Mouse (Mus musculus) heart, adult 11 months (tissue): ENCODE measurements around the gene Mgst2.
A peak's percentile ranks its signal among the peaks of the same experiment; 100 is the strongest.

Experiments
- DNase-seq: peaks from one replicate; pipeline ENCODE4 v3.0.0; 2022

The Mgst2 gene

DNA sequence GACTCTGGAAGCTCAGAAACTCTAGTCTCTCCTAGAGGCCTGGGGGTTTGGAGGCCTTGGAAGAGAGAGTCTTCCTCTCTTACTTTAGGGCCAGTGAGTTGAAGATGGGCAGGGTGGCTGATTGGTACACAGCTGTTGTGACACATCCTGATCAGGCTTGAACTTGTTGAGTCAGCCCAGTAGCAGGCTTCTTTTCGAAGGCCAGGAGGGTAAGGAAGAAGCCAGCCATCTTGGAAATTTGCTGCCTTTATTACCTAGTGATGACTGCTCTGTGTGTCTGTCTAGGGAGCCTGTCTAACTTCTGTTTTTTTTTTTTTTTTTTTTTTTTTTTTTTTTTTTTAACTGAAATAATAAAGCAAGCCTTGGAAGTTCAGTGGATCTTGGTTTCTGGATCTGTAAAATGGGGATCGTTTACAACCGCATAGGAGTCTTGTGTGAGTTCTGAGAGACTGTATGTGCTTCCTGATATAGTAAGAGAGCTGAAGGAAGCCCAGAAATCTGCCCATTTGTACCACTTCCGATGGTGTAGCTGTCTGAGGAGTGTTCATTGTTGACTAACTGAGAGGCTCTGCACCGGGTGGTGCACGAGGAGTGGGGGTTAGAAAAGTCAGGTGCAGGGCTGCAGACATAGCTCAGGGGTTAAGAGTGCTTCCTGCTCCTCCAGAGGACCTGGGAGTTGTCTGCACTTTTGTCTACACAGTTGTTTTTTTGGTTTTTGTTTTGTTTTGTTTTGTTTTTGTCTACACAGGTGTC lies 5.7 kb upstream of the Mgst2 start:
- DNase-seq = peak; percentile 62

DNA sequence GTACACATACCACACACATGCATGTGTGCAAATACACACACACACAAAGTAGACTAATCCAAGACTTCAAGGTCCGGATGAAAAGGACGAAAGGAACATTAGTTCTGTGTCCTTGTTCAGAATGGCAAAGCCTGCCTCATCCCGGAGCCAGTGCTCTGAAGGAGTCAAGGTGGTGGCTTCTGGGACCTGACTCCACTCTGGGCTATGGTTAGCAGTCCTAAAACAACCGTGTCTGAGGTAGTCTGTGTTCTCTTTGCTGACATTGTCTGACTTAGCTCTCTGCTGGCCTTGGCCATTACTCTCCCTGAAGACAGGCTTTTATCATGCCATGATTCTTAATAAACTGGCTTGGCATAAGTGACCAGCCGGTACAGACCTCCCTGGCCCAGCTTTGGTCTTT lies 745 bp upstream of the Mgst2 start:
- DNase-seq = peak; percentile 54

- DNase-seq = peak; percentile 77
These were observed 689 bp downstream of the Mgst2 start for GRCm38 (mm10) chr3:51660821-51661276.

DNA sequence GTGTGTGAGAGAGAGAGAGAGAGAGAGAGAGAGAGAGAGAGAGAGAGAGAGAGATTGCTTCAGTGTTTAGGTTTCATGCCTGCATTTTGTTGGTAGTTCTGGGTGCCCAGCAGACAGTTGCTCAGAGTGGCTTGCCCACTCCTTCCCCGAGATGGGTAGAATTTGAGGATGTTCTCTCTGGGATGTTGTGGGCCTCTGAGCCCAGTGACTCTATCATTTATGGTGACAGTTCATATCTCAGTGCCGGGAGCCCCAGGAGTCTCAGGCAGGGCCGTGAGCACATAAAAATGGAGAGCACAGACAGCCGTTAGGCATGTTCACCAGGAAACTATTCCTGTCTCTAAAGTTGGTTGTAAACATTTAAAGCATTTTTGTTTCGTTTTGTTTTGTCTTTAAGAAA lies 1.2 kb downstream of the Mgst2 start:
- no peak for DNase-seq

DNA sequence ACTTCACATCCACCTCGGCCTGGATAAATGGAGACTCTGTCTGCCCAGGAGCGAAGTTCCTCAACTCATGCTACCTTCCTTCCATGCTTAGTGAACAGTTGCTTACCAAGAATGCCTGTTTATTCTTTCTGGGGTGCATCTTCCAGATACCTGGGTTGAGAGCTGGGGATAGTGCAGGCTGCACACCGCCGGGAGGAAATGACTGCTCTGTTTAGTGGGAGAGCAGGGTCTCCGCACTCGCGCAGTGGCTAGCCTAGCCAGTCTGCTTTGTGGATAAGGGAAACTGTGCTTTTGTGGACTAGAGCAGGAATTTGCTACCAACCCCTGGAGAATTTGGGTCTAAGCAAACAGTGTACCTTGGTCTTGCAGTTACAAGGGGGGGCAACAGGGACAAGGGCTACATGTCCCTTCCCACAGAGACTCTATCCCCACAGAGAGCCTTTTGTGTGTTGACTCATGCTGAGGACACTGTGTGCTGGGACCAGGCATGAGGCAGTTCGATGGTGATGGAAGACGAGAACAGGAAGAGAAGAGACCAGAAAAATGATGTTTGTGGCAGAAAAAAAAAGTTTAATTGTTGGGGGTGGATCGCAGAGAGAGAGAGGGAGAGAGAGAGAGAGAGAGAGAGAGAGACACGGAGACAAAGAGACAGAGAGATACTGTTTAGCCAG lies 1.9 kb downstream of the Mgst2 start:
- DNase-seq = no peak

- no peak for DNase-seq
These were observed 2.4 kb downstream of the Mgst2 start for GRCm38 (mm10) chr3:51662557-51662956.

GRCm38 (mm10) chr3:51668607-51669006 lies 8.4 kb downstream of the Mgst2 start:
- DNase-seq = no peak

DNA sequence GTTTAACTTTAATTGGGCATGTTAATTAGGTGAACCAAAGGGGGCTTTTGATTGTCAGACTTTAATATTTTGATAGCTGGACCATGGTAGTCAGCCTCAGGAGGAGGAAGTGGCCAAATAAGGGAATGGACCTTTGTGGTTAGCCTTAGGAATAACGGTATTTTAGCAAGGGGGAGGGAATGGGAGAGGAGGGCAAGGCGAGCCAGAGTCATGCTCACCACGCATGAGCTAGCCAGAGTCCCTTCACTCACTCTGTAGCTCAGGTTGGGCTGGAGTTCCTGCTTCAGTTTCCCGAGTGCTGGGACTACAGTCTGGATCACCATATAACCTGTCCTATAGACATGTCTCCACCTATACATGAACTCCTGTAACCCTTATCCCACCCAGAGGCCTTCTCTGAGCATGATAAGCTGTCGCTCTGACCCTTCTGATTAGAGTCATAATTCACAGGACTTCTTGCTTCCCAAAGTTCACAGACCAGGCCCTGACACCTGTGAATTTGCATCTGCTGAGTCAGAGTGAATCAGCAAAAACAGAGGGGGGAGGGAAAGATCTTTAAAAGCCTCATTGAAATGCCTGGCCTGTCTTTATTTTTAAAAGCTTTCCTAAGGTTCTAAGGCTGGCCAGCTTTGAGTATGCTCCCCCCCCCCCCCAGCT lies 10.4 kb downstream of the Mgst2 start:
- no peak for DNase-seq

DNA sequence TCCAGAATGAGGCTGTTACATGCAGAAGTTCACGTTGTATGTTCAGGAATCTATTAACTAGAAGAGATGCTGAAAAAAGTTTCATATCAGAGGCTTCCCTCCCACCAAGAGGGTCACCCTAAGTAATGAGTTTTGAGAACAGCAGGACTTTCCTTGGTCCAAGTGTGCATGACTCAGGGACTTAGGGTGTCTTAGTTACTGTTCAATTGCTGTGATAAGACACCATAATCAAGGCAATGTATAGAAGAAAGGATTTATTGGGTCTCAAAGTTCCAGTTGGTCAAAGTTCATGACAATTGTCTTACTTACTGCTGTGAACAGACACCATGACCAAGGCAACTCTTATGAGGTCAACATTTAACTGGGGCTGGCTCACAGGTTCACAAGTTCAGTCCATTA lies 10.9 kb downstream of the Mgst2 start:
- no peak for DNase-seq

GRCm38 (mm10) chr3:51672631-51673030 lies 12.5 kb downstream of the Mgst2 start:
- DNase-seq = no peak

DNA sequence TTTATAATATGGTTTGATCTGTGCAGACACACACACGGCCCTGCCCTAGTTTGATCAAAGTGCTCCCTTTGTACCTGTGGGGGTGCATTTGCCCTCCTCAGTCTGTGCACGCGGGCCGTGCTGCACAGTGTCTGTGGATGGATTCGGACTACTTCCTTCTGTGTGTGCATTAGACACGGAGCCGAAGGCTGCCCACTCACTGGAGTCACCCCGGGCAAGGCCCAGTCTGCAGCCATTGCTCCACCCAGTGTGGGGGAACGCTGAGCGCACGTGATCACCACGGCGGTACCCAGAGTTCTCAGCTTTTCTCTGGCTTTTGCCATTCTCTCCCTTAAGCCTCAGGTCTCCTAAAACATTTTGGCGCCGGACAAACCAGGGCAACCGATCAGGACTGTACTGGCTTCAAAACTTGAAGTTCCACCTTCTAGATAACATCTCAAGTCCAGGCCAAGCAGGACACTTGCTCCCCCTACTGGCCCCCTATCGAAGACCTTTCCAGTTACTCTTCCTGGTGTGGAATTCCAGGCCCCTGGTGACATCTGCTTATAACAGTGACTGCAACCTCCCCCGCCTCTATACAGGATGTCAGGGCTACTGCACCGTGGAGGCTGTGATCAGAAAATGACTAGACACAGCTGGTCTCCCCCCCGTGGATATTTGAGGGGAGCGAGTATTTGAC lies 13.4 kb downstream of the Mgst2 start:
- peak; percentile 89 for DNase-seq

DNA sequence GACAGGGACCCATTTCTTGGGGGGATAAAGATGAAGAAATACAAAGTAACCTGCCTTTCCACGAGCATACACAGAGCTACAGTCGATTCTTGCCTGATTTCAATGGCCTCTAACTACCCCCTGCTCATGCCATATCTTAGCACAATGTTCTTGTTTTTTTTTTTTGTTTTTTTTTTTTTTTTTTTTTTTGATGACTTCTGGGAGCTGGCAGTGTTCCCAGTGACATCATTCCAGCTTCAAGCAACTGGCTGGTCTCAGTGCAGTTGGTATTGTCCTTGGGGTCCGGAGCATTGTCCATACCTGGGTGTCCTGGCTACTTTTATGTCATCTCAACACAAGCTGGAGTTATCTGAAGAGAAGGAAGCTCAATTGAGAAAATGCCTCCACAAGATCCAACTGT lies 14.8 kb downstream of the Mgst2 start:
- DNase-seq = no peak

DNA sequence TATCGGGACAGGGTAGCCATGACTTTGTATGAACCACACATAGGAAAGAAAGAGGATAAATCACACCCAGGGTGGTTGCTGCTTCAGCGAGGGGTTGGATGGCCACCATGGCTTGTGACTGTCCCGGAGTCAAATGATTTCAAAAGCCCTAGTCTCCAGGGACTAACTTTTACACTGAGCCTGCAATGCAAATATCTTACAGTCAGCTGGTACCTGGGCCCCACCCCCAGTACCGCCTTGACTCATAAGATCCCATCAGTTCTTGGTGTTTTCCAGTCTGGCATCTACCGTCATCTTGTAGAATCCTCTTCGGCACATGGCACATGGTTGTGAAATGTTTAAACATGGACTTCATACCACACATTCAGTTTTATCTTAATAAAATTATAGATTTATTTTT lies 25.4 kb downstream of the Mgst2 start:
- DNase-seq = no peak

DNA sequence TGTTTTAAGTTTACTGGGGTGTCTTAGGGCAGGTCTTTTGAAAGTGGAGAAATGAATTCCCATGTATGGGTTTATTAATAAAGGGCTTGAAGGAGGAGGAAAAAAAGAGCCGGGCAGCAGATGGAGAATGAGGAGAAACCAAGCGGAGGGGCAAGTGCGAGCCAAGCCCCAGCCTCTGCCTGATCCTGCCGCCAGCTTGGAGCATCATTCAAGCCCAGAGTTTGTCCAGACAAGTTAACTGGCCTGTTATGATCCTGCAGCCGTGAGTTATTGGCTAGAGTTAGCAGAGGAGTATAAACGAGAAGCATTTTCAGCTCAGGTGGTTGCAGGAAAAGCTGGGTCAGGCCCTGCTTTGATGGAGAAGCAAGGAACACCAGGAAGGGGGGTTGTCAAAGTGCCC lies 26.2 kb downstream of the Mgst2 start:
- DNase-seq = no peak

DNA sequence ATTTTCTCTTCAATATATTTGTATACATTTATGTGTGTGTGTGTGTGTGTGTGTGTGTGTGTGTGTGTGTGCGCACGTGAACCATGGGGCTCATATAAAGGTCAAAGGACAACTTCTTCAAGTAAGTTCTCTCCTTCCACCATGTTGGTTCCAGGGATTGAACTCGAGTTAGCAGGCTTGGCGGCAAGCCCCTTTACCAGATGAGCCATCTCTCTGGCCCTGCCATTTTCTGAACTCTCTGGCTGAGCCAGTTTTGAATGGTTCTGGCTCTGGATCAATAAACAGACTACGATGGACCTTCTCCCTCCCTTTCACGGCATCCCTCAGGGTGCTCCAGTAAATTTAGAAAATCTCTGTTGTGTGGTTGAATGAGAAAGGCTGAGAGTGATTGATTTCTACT lies 26.6 kb downstream of the Mgst2 start:
- no peak for DNase-seq

DNA sequence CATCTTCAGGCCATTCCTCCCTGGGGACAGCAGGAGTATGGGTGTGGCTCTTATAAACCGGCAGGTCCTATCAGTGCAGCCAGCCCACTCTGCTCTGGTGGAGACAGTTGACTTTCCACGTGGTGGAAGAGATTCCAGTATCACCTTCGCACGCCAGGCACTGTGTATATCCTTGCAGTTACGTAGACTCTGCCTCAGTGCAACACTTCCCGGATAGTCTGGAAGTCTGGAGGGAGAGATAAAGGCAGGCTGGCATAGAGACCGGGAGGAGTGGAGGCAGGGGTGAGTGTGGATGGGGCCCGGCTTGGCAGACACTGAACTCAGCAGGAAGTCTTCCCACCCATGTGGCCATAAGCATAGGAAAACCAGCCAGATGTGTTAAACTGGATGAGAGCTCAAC lies 28.6 kb downstream of the Mgst2 start:
- DNase-seq = no peak

- no peak for DNase-seq
These were observed 33.0 kb downstream of the Mgst2 start for GRCm38 (mm10) chr3:51693196-51693595.

DNA sequence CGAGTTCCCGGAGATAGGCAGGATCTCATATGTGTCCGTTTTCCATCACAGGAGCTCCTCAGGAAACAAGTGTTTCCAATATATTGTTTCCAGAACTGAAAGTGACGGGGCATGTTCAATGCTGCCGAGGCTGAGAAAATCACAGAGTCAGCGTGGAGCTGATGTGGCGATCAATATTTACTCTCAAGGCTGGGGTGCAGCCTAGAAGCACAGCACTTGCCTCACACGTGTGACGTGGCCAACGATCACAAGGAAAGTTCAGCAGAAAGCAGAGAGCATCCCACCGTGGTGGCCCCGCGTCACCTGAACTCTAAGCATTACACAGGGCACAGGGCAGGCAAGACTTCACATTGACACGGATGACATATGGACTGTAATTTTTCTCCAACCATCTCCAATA lies 34.4 kb downstream of the Mgst2 start:
- DNase-seq = no peak

DNA sequence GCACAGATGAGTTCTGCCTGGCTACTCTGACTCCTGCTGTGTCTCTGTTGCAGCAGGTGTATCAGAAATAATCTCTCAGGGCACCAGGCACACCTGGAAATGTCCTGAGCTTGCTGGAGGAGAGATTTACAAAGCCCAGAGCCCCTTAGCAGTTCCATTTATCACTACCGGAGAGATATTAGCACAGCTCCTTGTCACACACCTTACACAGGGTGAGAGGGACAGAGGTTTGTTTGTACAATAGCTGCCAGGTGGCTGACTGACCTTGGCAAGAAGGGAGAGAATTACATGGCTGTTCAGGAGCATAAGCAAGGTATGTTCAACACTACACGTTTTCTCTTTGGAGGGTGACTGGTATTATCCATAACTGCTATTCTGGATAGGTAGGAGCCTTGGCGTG lies 35.6 kb downstream of the Mgst2 start:
- DNase-seq = no peak

DNA sequence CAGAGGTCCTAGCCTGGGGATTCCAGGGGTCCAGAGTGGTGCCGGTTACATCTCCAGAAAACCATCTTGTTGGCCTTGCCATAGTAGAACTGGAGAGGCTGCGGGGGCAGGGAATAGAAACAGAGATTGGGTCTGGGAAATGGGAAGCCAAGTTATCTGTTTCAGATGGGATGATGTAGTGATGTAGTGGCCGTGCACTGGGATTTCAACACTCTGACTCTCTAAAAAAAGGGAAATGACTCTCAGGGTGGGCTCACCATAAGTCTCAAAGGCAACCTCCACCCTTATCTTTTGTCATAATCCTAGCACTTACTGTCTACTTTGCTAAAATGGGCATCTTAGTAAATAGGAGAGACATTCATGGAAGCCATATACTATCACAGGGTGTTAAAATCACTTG lies 37.8 kb downstream of the Mgst2 start:
- no peak for DNase-seq

DNA sequence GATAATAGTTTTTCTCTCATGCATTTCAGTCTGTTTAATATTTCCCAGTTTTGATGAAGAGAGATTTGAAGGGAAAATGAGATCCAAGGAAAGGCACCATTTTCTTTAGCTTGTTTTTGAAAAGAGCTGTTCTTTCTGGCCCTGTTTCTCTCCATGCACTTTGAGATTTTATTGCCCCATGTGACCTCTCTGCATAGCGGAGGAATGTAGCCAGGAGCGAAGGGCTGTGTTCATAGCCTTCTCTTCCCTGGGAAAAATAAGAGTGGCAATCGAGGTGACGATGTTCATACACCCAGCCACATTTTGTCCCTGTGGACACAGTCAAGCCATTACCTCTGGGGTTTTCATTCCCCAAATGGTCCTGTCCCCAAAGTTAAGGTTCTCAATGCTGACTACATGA lies 40.0 kb downstream of the Mgst2 start:
- no peak for DNase-seq

DNA sequence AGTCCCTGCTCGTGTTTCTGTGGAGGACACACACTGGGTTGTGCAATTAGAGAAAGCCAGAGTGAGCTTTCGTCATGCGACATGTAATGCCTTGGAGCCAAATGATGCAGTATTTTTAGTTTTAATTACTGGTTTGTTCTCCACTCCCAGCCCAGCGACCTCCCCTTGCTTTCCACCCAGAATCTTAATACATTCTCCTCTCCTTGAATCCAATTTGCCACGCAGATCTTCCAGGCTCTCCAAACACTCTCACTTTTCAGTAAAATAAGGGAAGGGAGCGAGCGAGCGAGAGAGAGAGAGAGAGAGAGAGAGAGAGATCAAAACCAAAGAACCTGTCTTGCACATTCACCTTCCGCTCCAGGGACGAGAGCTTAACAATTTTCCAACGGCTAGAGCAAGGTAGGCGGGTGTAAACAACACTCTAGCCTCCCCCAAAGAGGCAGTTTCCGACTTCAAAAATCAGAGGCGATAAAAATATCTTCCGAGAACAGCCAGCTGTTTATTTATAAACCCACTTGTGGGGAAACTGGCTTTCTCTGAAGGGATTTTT lies 40.6 kb downstream of the Mgst2 start:
- DNase-seq = no peak

- DNase-seq = peak; percentile 97
These were observed 41.2 kb downstream of the Mgst2 start for GRCm38 (mm10) chr3:51701281-51701751.
